Mouse (Mus musculus) kidney, embryonic 14.5 days (tissue): ENCODE results near the gene Ndrg4. TPM values are rescaled to one million over a fixed set of nuclear protein-coding genes. Genes with fewer than 3 reads are reported as not detected.
A peak's percentile ranks its signal among the peaks of the same experiment; 100 is the strongest.
"Not testable (repeated sequence)": the region's sequence is repeated elsewhere in the genome, so short reads cannot be mapped to it uniquely, and the experiment has no call there.

Experiments
- ATAC-seq: fragments of 200-750 bp; cut with Nextera tagmentation; 2 replicates; pipeline ENCODE4 v1.8.0; 2017; ENCODE audit warnings: moderate number of reproducible peaks, mild to moderate bottlenecking, moderate TSS enrichment, moderate library complexity; ENCODE audit not compliant: low FRiP score, low TSS enrichment
- H3K27ac ChIP-seq: fragments of 300-500 bp; sonication (generic); 2 replicates; pipeline ENCODE4 v1.5.1; 2014; ENCODE audit warnings: low read depth, mild to moderate bottlenecking, low read length, moderate library complexity, mixed read lengths
- H3K27me3 ChIP-seq: fragments of 300-500 bp; sonication (generic); 2 replicates; pipeline ENCODE4 v1.6.1; 2014; ENCODE audit warnings: mild to moderate bottlenecking, low read length; ENCODE audit not compliant: control insufficient read depth, insufficient read depth
- H3K36me3 ChIP-seq: fragments of 300-500 bp; sonication (generic); 2 replicates; pipeline ENCODE4 v1.6.1; 2014; ENCODE audit warnings: low read length, mixed read lengths; ENCODE audit not compliant: control insufficient read depth, insufficient read depth
- H3K4me1 ChIP-seq: fragments of 300-500 bp; sonication (generic); 2 replicates; pipeline ENCODE4 v1.6.1; 2014; ENCODE audit warnings: low read length, mixed read lengths; ENCODE audit not compliant: control insufficient read depth, insufficient read depth
- H3K4me2 ChIP-seq: fragments of 300-500 bp; sonication (generic); replicated peaks from 2 replicates; pipeline ENCODE4 v1.6.1; 2014; ENCODE audit warnings: low read depth, mild to moderate bottlenecking, low read length
- H3K4me3 ChIP-seq: fragments of 300-500 bp; sonication (generic); 2 replicates; pipeline ENCODE4 v1.5.1; 2014; ENCODE audit warnings: mild to moderate bottlenecking, low read length
- H3K9ac ChIP-seq: fragments of 300-500 bp; sonication (generic); 2 replicates; pipeline ENCODE4 v1.6.1; 2014; ENCODE audit warnings: low read depth, mild to moderate bottlenecking, low read length, moderate library complexity
- H3K9me3 ChIP-seq: fragments of 300-500 bp; sonication (generic); 2 replicates; pipeline ENCODE4 v1.6.1; 2016; ENCODE audit warnings: low read length; ENCODE audit not compliant: control insufficient read depth
- WGBS: fragments of 180-500 bp; shearing (Covaris S2); extraction: QIAGEN DNeasy Blood & Tissue Kit; methylation state at CpG from one replicate; pipeline ENCODE4 v1.1.7; 2014; 5-methylcytosine and 5-hydroxymethylcytosine counted together
- polyA plus RNA-seq: library from polyadenylated mRNA; unstranded; fragments of >200 nt; fragmentation: Nextera tagmentation; extraction: Ambion mirVana; gene quantifications from 2 replicates; pipeline ENCODE4 v1.2.1, GENCODE M21; 2014

Ndrg4 gene
- polyA plus RNA-seq, 1 experiment from 2014 or later: 11.4 TPM

GRCm38 (mm10) chr8:95657523-95657922 is 19.3 kb upstream of the Ndrg4 start:
- no peak overlapping the region for H3K4me2 ChIP-seq
- H3K9ac ChIP-seq: no peak overlapping the region
- no peak overlapping the region for H3K4me3 ChIP-seq
- no peak overlapping the region for H3K27ac ChIP-seq
- H3K4me1 ChIP-seq: no peaks in the 10 kb centered on the region
- H3K27me3 ChIP-seq: no peaks in the 10 kb centered on the region
- 49% methylated on average over 2 of the region's 2 CpGs for WGBS
- no peaks in the 10 kb centered on the region for H3K36me3 ChIP-seq
- H3K9me3 ChIP-seq: no peaks in the 10 kb centered on the region
- no peak for ATAC-seq

- WGBS: 84% methylated on average over 6 of the region's 6 CpGs
- Histone ChIP-seq H3K9ac (no peak overlapping the region), H3K27me3 (no peaks in the 10 kb centered on the region), H3K27ac (no peak overlapping the region), H3K4me3 (no peak overlapping the region), H3K9me3 (no peaks in the 10 kb centered on the region), H3K4me2 (no peak overlapping the region), H3K36me3 (no peaks in the 10 kb centered on the region), H3K4me1 (no peaks in the 10 kb centered on the region)
- no peak for ATAC-seq
Measured at GRCm38 (mm10) chr8:95660334-95660882, 16.4 kb upstream of the Ndrg4 start.

- Histone ChIP-seq H3K9me3 (no peaks in the 10 kb centered on the region), H3K27me3 (no peaks in the 10 kb centered on the region), H3K4me2 (no peak overlapping the region), H3K4me3 (no peak overlapping the region), H3K36me3 (no peaks in the 10 kb centered on the region), H3K9ac (no peak overlapping the region), H3K4me1 (no peaks in the 10 kb centered on the region), H3K27ac (no peak overlapping the region)
- 58% methylated on average over 8 of the region's 8 CpGs for WGBS
- ATAC-seq: no peak
Measured at GRCm38 (mm10) chr8:95661085-95661484, 15.7 kb upstream of the Ndrg4 start.

GRCm38 (mm10) chr8:95661575-95661974 is 15.2 kb upstream of the Ndrg4 start:
- H3K4me1 ChIP-seq: no peaks in the 10 kb centered on the region
- no peak for ATAC-seq
- no peak overlapping the region for H3K9ac ChIP-seq
- no peaks in the 10 kb centered on the region for H3K27me3 ChIP-seq
- no peaks in the 10 kb centered on the region for H3K9me3 ChIP-seq
- no peak overlapping the region for H3K27ac ChIP-seq
- no peak overlapping the region for H3K4me3 ChIP-seq
- no peaks in the 10 kb centered on the region for H3K36me3 ChIP-seq
- WGBS: 83% methylated on average over 6 of the region's 6 CpGs
- H3K4me2 ChIP-seq: no peak overlapping the region

- Histone ChIP-seq H3K4me1 (no peaks in the 10 kb centered on the region), H3K9me3 (no peaks in the 10 kb centered on the region), H3K4me2 (no peak overlapping the region), H3K27ac (no peak overlapping the region), H3K9ac (no peak overlapping the region), H3K36me3 (no peaks in the 10 kb centered on the region), H3K27me3 (no peaks in the 10 kb centered on the region), H3K4me3 (no peak overlapping the region)
- WGBS: 65% methylated on average over 7 of the region's 7 CpGs
- no peak for ATAC-seq
Measured at GRCm38 (mm10) chr8:95662885-95663598, 13.7 kb upstream of the Ndrg4 start.

- 35% methylated on average over 4 of the region's 4 CpGs for WGBS
Measured at GRCm38 (mm10) chr8:95663599-95663949, 13.2 kb upstream of the Ndrg4 start.

GRCm38 (mm10) chr8:95665813-95666452 is 10.8 kb upstream of the Ndrg4 start:
- not testable (repeated sequence) for H3K9me3 ChIP-seq, H3K36me3 ChIP-seq, H3K9ac ChIP-seq, H3K4me1 ChIP-seq, ATAC-seq, H3K27me3 ChIP-seq, H3K27ac ChIP-seq, H3K4me3 ChIP-seq, H3K4me2 ChIP-seq
- 94% methylated on average over 11 of the region's 11 CpGs for WGBS

More at GRCm38 (mm10) chr8:95663599-95663949, 13.2 kb upstream of the Ndrg4 start:
- Histone ChIP-seq H3K9ac (no peak overlapping the region), H3K36me3 (no peaks in the 10 kb centered on the region), H3K4me1 (no peaks in the 10 kb centered on the region), H3K4me3 (no peak overlapping the region), H3K27ac (no peak overlapping the region), H3K4me2 (no peak overlapping the region), H3K9me3 (no peaks in the 10 kb centered on the region), H3K27me3 (no peaks in the 10 kb centered on the region)
- peak; percentile 47; the same call in 1 of the 2 replicates for ATAC-seq

GRCm38 (mm10) chr8:95668163-95668958 is 8.4 kb upstream of the Ndrg4 start:
- no peak overlapping the region for H3K9ac ChIP-seq
- no peak overlapping the region for H3K4me2 ChIP-seq
- H3K27ac ChIP-seq: no peak overlapping the region
- no peak for ATAC-seq
- H3K27me3 ChIP-seq: peaks cover 7% of the 10 kb centered on the region; the same call in 1 of the 2 replicates
- H3K36me3 ChIP-seq: no peaks in the 10 kb centered on the region
- H3K4me1 ChIP-seq: no peaks in the 10 kb centered on the region
- WGBS: 54% methylated on average over 8 of the region's 8 CpGs
- H3K4me3 ChIP-seq: no peak overlapping the region
- H3K9me3 ChIP-seq: no peaks in the 10 kb centered on the region
